Mouse (Mus musculus) spleen, adult 2 months (tissue): ENCODE measurements around the gene Steap2.

Experiments
- CTCF ChIP-seq: fragments of 200-500 bp; IDR thresholded peaks from 2 replicates; pipeline ENCODE4 v1.5.1; 2011; ENCODE audit warnings: mild to moderate bottlenecking, inconsistent platforms; ENCODE audit not compliant: insufficient read depth, insufficient read length, insufficient replicate concordance; ENCODE audit errors: extremely low read depth
- POLR2A ChIP-seq: fragments of 200-500 bp; IDR thresholded peaks from 2 replicates; pipeline ENCODE4 v1.6.1; 2011; ENCODE audit warnings: low read depth, low read length, inconsistent platforms

GRCm38 (mm10) chr5:5625491-5625890, 68.9 kb downstream of the Steap2 start:
- TF ChIP-seq CTCF (no peak), POLR2A (no peak)
